Comparison of ENCODE assay signal across 8 mouse cellular contexts in the genomic region with DNA sequence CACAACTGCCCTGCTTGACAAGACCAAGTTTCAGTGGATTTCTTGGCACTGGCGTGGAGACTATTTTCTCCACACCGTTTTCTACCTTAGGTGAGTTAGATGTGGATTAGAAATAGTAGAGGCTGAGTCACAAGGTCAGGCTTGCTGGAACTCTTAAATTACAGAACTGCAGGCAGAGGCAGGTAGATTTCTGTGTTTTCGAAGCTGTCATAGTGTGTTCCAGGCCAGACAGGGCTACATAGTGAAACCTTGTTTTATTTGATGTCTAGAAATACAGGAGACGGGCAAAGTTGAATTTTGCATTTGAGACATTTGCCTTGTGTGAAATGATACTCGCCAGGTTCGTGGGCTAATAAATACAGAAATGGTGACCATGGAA. TPM values are rescaled to one million over a fixed set of nuclear protein-coding genes. Genes with fewer than 3 reads are reported as not detected.
A peak's percentile ranks its signal among the peaks of the same experiment; 100 is the strongest.
DNase-seq lines count a peak whose midpoint lies in the region; ATAC-seq and TF ChIP-seq lines count a peak whose summit lies in the region.

No protein-coding gene starts in this region.

- WGBS in heart, embryonic 15.5 days, result 53% methylated on average over 6 of the region's 6 CpGs
- WGBS in hindbrain, embryonic 15.5 days, result 48% methylated on average over 6 of the region's 6 CpGs
- 58% methylated on average over 6 of the region's 6 CpGs for WGBS in midbrain, embryonic 12.5 days

- peak overlapping the region; percentile 71 for H3K4me2 ChIP-seq in heart, embryonic 15.5 days
- H3K4me2 ChIP-seq in hindbrain, embryonic 15.5 days, result peak overlapping the region; percentile 70
- peak overlapping the region; percentile 62 for H3K4me2 ChIP-seq in midbrain, embryonic 12.5 days (replicated peaks)

- H3K9ac ChIP-seq in heart, embryonic 15.5 days, result peak overlapping the region; percentile 54; the same call in 1 of the 2 replicates
- peak overlapping the region; percentile 70 for H3K9ac ChIP-seq in hindbrain, embryonic 15.5 days
- H3K9ac ChIP-seq in midbrain, embryonic 12.5 days (replicated peaks), result peak overlapping the region; percentile 63; the same call in 1 of the 2 replicates

- no peak for TF ChIP-seq CTCF in bone marrow macrophage, adult 2 months (IDR thresholded peaks at IDR 0.05; ENCODE audit: low read depth, low read length)

- no peak for TF ChIP-seq POLR2A in bone marrow macrophage, adult 2 months (IDR thresholded peaks at IDR 0.05; ENCODE audit: borderline replicate concordance, low read depth, low read length)

- no peaks in the 10 kb centered on the region for H3K27me3 ChIP-seq in heart, embryonic 15.5 days
- no peaks in the 10 kb centered on the region for H3K27me3 ChIP-seq in hindbrain, embryonic 15.5 days
- H3K27me3 ChIP-seq in midbrain, embryonic 12.5 days, result no peaks in the 10 kb centered on the region

- no peak for ATAC-seq in heart, embryonic 15.5 days (replicated peaks; ENCODE audit: insufficient number of reproducible peaks, insufficient read depth, low FRiP score, low read depth)
- peak; percentile 44; the same call in 1 of the 2 replicates for ATAC-seq in hindbrain, embryonic 15.5 days (ENCODE audit: low FRiP score, low read depth)
- no peak for ATAC-seq in midbrain, embryonic 12.5 days (ENCODE audit: low FRiP score, low read depth)

- H3K4me1 ChIP-seq in heart, embryonic 15.5 days (replicated peaks), result peaks cover 11% of the 10 kb centered on the region
- peaks cover 4% of the 10 kb centered on the region; the same call in 1 of the 2 replicates for H3K4me1 ChIP-seq in bone marrow macrophage, adult 2 months (ENCODE audit: control insufficient read depth, insufficient read depth, low read length)
- peaks cover 13% of the 10 kb centered on the region for H3K4me1 ChIP-seq in hindbrain, embryonic 15.5 days (replicated peaks)
- peaks cover 7% of the 10 kb centered on the region; the same call in 1 of the 2 replicates for H3K4me1 ChIP-seq in midbrain, embryonic 12.5 days

- no peak overlapping the region for H3K27ac ChIP-seq in heart, embryonic 15.5 days
- H3K27ac ChIP-seq in bone marrow macrophage, adult 2 months (ENCODE audit: insufficient read depth, low read depth, low read length), result no peak overlapping the region
- H3K27ac ChIP-seq in hindbrain, embryonic 15.5 days (replicated peaks), result 0 out of 2 replicates have a peak overlapping the region, but pooled peaks have one; percentile 81
- no peak overlapping the region for H3K27ac ChIP-seq in midbrain, embryonic 12.5 days (replicated peaks)

- peaks cover 9% of the 10 kb centered on the region for H3K36me3 ChIP-seq in heart, embryonic 15.5 days
- H3K36me3 ChIP-seq in hindbrain, embryonic 15.5 days, result peaks cover 25% of the 10 kb centered on the region
- H3K36me3 ChIP-seq in midbrain, embryonic 12.5 days, result peaks cover 23% of the 10 kb centered on the region

- intact Hi-C loops in heart, postnatal 10 days (cut with DNase I), result loop anchor here (5.0 kb wide), 3 partner anchors 51 to 176 kb away; a partner anchor contains a TSS

- H3K4me3 ChIP-seq in heart, embryonic 15.5 days, result peak overlapping the region; percentile 76
- peak overlapping the region; percentile 30 for H3K4me3 ChIP-seq in bone marrow macrophage, adult 2 months (ENCODE audit: insufficient read depth, low read length)
- peak overlapping the region; percentile 69 for H3K4me3 ChIP-seq in hindbrain, embryonic 15.5 days
- H3K4me3 ChIP-seq in midbrain, embryonic 12.5 days, result peak overlapping the region; percentile 61

- no peaks in the 10 kb centered on the region for H3K9me3 ChIP-seq in heart, embryonic 15.5 days (replicated peaks)
- no peaks in the 10 kb centered on the region for H3K9me3 ChIP-seq in hindbrain, embryonic 15.5 days
- H3K9me3 ChIP-seq in midbrain, embryonic 12.5 days, result no peaks in the 10 kb centered on the region

- DNase-seq in heart, postnatal 10 days, result no peak
- DNase-seq in ovary, postnatal 36 days (ENCODE audit: low spot score), result no peak
- DNase-seq in cerebellum, adult 11-12 months, result no peak
- DNase-seq in urinary bladder, postnatal 25 days (ENCODE audit: low spot score), result no peak

RNA-seq across cellular contexts. Expression of a gene that starts 0.3 kb away (rescaled TPM):
- 6.0 and 7.6 TPM in 2 replicates for polyA plus RNA-seq in heart, embryonic 15.5 days (2015; fragmentation: Nextera tagmentation; extraction: Ambion mirVana)
- total RNA-seq in heart, postnatal 10 days (2021), result 1 to 10 TPM; 3.8 to 5.3 TPM
- polyA plus RNA-seq in bone marrow macrophage, adult 2 months (2012; ENCODE audit: insufficient read depth, insufficient read length, missing spikeins), result 10.4 and 11.0 TPM in 2 replicates
- 22.7 and 23.0 TPM in 2 replicates for polyA plus RNA-seq in hindbrain, embryonic 15.5 days (2015; fragmentation: Nextera tagmentation; extraction: Ambion mirVana)
- polyA plus RNA-seq in midbrain, embryonic 12.5 days (2016; fragmentation: Nextera tagmentation; extraction: Ambion mirVana), result 15.7 and 17.2 TPM in 2 replicates

RNA-seq across cellular contexts. Expression of a gene that starts 15.0 kb away (rescaled TPM):
- polyA plus RNA-seq in heart, embryonic 15.5 days (2015; fragmentation: Nextera tagmentation; extraction: Ambion mirVana), result 0.81 and 1.4 TPM in 2 replicates
- under 1 TPM; 0.14 to 0.27 TPM for total RNA-seq in heart, postnatal 10 days (2021)
- polyA plus RNA-seq in bone marrow macrophage, adult 2 months (2012; ENCODE audit: insufficient read depth, insufficient read length, missing spikeins), result 2.3 and 2.6 TPM in 2 replicates
- 12.9 and 13.2 TPM in 2 replicates for polyA plus RNA-seq in hindbrain, embryonic 15.5 days (2015; fragmentation: Nextera tagmentation; extraction: Ambion mirVana)
- polyA plus RNA-seq in midbrain, embryonic 12.5 days (2016; fragmentation: Nextera tagmentation; extraction: Ambion mirVana), result 12.1 and 14.9 TPM in 2 replicates

RNA-seq across cellular contexts. Expression of a gene that starts 49.5 kb away (rescaled TPM):
- polyA plus RNA-seq in heart, embryonic 15.5 days (2015; fragmentation: Nextera tagmentation; extraction: Ambion mirVana), result 0.92 and 1.5 TPM in 2 replicates
- 1 to 10 TPM; 1.7 to 2.3 TPM for total RNA-seq in heart, postnatal 10 days (2021)
- 2.9 and 3.1 TPM in 2 replicates for polyA plus RNA-seq in bone marrow macrophage, adult 2 months (2012; ENCODE audit: insufficient read depth, insufficient read length, missing spikeins)
- polyA plus RNA-seq in hindbrain, embryonic 15.5 days (2015; fragmentation: Nextera tagmentation; extraction: Ambion mirVana), result 2.9 and 3.0 TPM in 2 replicates
- 3.3 and 3.9 TPM in 2 replicates for polyA plus RNA-seq in midbrain, embryonic 12.5 days (2016; fragmentation: Nextera tagmentation; extraction: Ambion mirVana)
